Mouse (Mus musculus) CD4-positive helper T cell, adult 2 months (primary cell): Measurements from ENCODE around the gene Hspb7.

Source experiments
- DNase-seq: peaks from one replicate; pipeline ENCODE4 v3.0.0-alpha.2; 2012; ENCODE audit warnings: low read depth, missing footprints, low spot score

Gene Hspb7

DNA sequence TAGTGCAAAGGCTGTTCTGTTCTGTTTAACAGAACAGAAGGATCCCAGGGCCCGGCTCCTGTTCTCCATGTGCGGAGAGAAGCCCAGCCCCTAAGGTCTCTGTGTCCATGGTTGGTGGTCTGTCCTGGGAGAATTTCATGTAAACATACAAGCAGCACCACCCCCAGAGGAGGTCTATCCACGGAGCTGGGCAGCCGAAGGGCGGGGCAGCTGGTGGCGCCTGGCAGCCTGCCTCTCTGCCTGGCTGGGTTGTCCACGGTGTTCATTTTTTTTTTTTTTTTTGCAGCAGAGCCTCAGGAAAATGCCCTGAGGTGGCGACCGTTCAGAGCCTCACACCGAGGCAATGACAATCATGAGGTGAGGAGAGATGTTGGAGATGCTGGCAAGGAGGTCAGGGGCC lies 48.0 kb downstream of the Hspb7 start:
- no peak for DNase-seq

- no peak for DNase-seq
Measured at GRCm38 (mm10) chr4:141469343-141469742, 48.8 kb downstream of the Hspb7 start.

GRCm38 (mm10) chr4:141471491-141471890 lies 50.9 kb downstream of the Hspb7 start:
- no peak for DNase-seq

GRCm38 (mm10) chr4:141472641-141473321 lies 52.2 kb downstream of the Hspb7 start:
- no peak for DNase-seq

- DNase-seq: no peak
Measured at GRCm38 (mm10) chr4:141474431-141474830, 53.9 kb downstream of the Hspb7 start.
